Mouse (Mus musculus) hindbrain, postnatal 0 days (tissue): ENCODE data around the gene Gsk3b. TPM values are rescaled to one million over a fixed set of nuclear protein-coding genes. Genes with fewer than 3 reads are reported as not detected.

Source experiments
- ATAC-seq: fragments of 200-750 bp; cut with Nextera tagmentation; 2 replicates; pipeline ENCODE4 v1.8.0; 2017; ENCODE audit warnings: mild to moderate bottlenecking, moderate TSS enrichment, moderate library complexity
- DNase-seq: peaks from one replicate; pipeline ENCODE4 v3.0.0-alpha.2; 2015; ENCODE audit warnings: low spot score
- H3K27ac ChIP-seq: fragments of 300-500 bp; sonication (generic); 2 replicates; pipeline ENCODE4 v1.5.1; 2014; ENCODE audit warnings: mild to moderate bottlenecking
- H3K27me3 ChIP-seq: fragments of 300-500 bp; sonication (generic); 2 replicates; pipeline ENCODE4 v1.6.1; 2014; ENCODE audit warnings: low read length, mixed read lengths; ENCODE audit not compliant: insufficient read depth
- H3K36me3 ChIP-seq: fragments of 300-500 bp; sonication (generic); 2 replicates; pipeline ENCODE4 v1.6.1; 2014; ENCODE audit warnings: low read length, mixed read lengths; ENCODE audit not compliant: insufficient read depth
- H3K4me1 ChIP-seq: fragments of 300-500 bp; sonication (generic); 2 replicates; pipeline ENCODE4 v1.6.1; 2014; ENCODE audit warnings: antibody characterized with exemption, low read length, mixed read lengths; ENCODE audit not compliant: insufficient read depth
- H3K4me2 ChIP-seq: fragments of 300-500 bp; sonication (generic); 2 replicates; pipeline ENCODE4 v1.6.1; 2014; ENCODE audit warnings: low read depth, mild to moderate bottlenecking, low read length, moderate library complexity, mixed read lengths
- H3K4me3 ChIP-seq: fragments of 300-500 bp; sonication (generic); 2 replicates; pipeline ENCODE4 v1.5.1; 2014; ENCODE audit warnings: low read length
- H3K9ac ChIP-seq: fragments of 300-500 bp; sonication (generic); replicated peaks from 2 replicates; pipeline ENCODE4 v1.6.1; 2014; ENCODE audit warnings: mild to moderate bottlenecking, low read length, moderate library complexity, mixed read lengths
- H3K9me3 ChIP-seq: fragments of 300-500 bp; sonication (generic); 2 replicates; pipeline ENCODE4 v1.6.1; 2016; ENCODE audit warnings: low read length, mixed read lengths
- CTCF ChIP-seq: IDR thresholded peaks from 2 replicates; pipeline ENCODE4 v1.5.1; 2016; ENCODE audit warnings: antibody characterized with exemption, control low read depth, low read depth
- WGBS: fragments of 180-500 bp; shearing (Covaris S2); extraction: QIAGEN DNeasy Blood & Tissue Kit; methylation state at CpG from one replicate; pipeline ENCODE4 v1.1.7; 2014; 5-methylcytosine and 5-hydroxymethylcytosine counted together
- polyA plus RNA-seq: library from polyadenylated mRNA; unstranded; fragments of >200 nt; fragmentation: Nextera tagmentation; extraction: Ambion mirVana; gene quantifications from 2 replicates; pipeline ENCODE4 v1.2.1, GENCODE M21; 2015
- total RNA-seq: library from RNA; depleted of rRNA; stranded (reverse); fragments of >200 nt; gene quantifications from 2 replicates; pipeline ENCODE4 v1.2.3, GENCODE M21; 2014

Gsk3b gene
- total and polyA plus RNA-seq, 2 experiments from 2014 or later = 112 to 149 TPM

GRCm38 (mm10) chr16:38132210-38132609 lies 43.4 kb downstream of the Gsk3b start:
- ATAC-seq (no peak), DNase-seq (no peak)
- WGBS = 51% methylated on average over 7 of the region's 7 CpGs
- H3K36me3 ChIP-seq = no peaks in the 10 kb centered on the region
- TF ChIP-seq CTCF = no peak
- no peak overlapping the region for H3K4me3 ChIP-seq
- no peak overlapping the region for H3K9ac ChIP-seq
- no peaks in the 10 kb centered on the region for H3K9me3 ChIP-seq
- no peak overlapping the region for H3K27ac ChIP-seq
- H3K27me3 ChIP-seq = no peaks in the 10 kb centered on the region
- no peak overlapping the region for H3K4me2 ChIP-seq
- peaks cover 6% of the 10 kb centered on the region for H3K4me1 ChIP-seq

GRCm38 (mm10) chr16:38137296-38137695 lies 48.5 kb downstream of the Gsk3b start:
- TF ChIP-seq CTCF = peak; percentile 68
- no peaks in the 10 kb centered on the region for H3K27me3 ChIP-seq
- no peak overlapping the region for H3K9ac ChIP-seq
- DNase-seq = peak; percentile 57
- H3K9me3 ChIP-seq = no peaks in the 10 kb centered on the region
- no peak overlapping the region for H3K27ac ChIP-seq
- H3K4me3 ChIP-seq = no peak overlapping the region
- 33% methylated on average over 5 of the region's 5 CpGs for WGBS
- H3K36me3 ChIP-seq = no peaks in the 10 kb centered on the region
- no peak overlapping the region for H3K4me2 ChIP-seq
- H3K4me1 ChIP-seq = no peaks in the 10 kb centered on the region; the same call in 1 of the 2 replicates
- no peak for ATAC-seq

GRCm38 (mm10) chr16:38144898-38145297 lies 56.1 kb downstream of the Gsk3b start:
- Histone ChIP-seq H3K4me2 (no peak overlapping the region), H3K4me1 (no peaks in the 10 kb centered on the region), H3K9ac (no peak overlapping the region), H3K27ac (no peak overlapping the region), H3K9me3 (no peaks in the 10 kb centered on the region), H3K36me3 (no peaks in the 10 kb centered on the region), H3K4me3 (no peak overlapping the region), H3K27me3 (no peaks in the 10 kb centered on the region)
- ATAC-seq = no peak
- 92% methylated on average over 4 of the region's 4 CpGs for WGBS
- DNase-seq = no peak
- no peak for TF ChIP-seq CTCF

GRCm38 (mm10) chr16:38150555-38150954 lies 61.8 kb downstream of the Gsk3b start:
- no peak for ATAC-seq
- no peak for DNase-seq
- H3K9me3 ChIP-seq = no peaks in the 10 kb centered on the region
- H3K9ac ChIP-seq = no peak overlapping the region
- TF ChIP-seq CTCF = no peak
- no peaks in the 10 kb centered on the region for H3K4me1 ChIP-seq
- no peak overlapping the region for H3K4me2 ChIP-seq
- no peak overlapping the region for H3K27ac ChIP-seq
- H3K4me3 ChIP-seq = no peak overlapping the region
- H3K27me3 ChIP-seq = no peaks in the 10 kb centered on the region
- H3K36me3 ChIP-seq = no peaks in the 10 kb centered on the region

- DNase-seq (no peak), ATAC-seq (0 out of 2 replicates have a peak, but pooled peaks have one; percentile 21)
- TF ChIP-seq CTCF = no peak
These were observed 69.2 kb downstream of the Gsk3b start for GRCm38 (mm10) chr16:38157854-38158622.

GRCm38 (mm10) chr16:38162019-38162418 lies 73.2 kb downstream of the Gsk3b start:
- WGBS = 84% methylated on average over 3 of the region's 3 CpGs
- DNase-seq = no peak
- no peak overlapping the region for H3K4me2 ChIP-seq

More at GRCm38 (mm10) chr16:38157854-38158622, 69.2 kb downstream of the Gsk3b start:
- Histone ChIP-seq H3K27ac (no peak overlapping the region), H3K4me3 (no peak overlapping the region), H3K36me3 (no peaks in the 10 kb centered on the region), H3K4me1 (0 out of 2 replicates have a peak, but pooled peaks cover 3% of the 10 kb centered on the region), H3K9ac (no peak overlapping the region), H3K9me3 (no peaks in the 10 kb centered on the region), H3K27me3 (no peaks in the 10 kb centered on the region), H3K4me2 (no peak overlapping the region)
- WGBS = 91% methylated on average over 7 of the region's 7 CpGs

GRCm38 (mm10) chr16:38164811-38165591 lies 76.2 kb downstream of the Gsk3b start:
- no peaks in the 10 kb centered on the region for H3K27me3 ChIP-seq
- DNase-seq (no peak), ATAC-seq (no peak)
- no peaks in the 10 kb centered on the region for H3K4me1 ChIP-seq
- no peaks in the 10 kb centered on the region for H3K9me3 ChIP-seq
- H3K36me3 ChIP-seq = no peaks in the 10 kb centered on the region
- no peak overlapping the region for H3K27ac ChIP-seq
- WGBS = 90% methylated on average over 7 of the region's 7 CpGs
- no peak overlapping the region for H3K4me3 ChIP-seq
- H3K9ac ChIP-seq = no peak overlapping the region
- TF ChIP-seq CTCF = no peak
- H3K4me2 ChIP-seq = no peak overlapping the region

More at GRCm38 (mm10) chr16:38162019-38162418, 73.2 kb downstream of the Gsk3b start:
- TF ChIP-seq CTCF = no peak
- Histone ChIP-seq H3K9ac (no peak overlapping the region), H3K27ac (no peak overlapping the region), H3K27me3 (no peaks in the 10 kb centered on the region), H3K4me3 (no peak overlapping the region), H3K36me3 (no peaks in the 10 kb centered on the region), H3K9me3 (no peaks in the 10 kb centered on the region), H3K4me1 (0 out of 2 replicates have a peak, but pooled peaks cover 3% of the 10 kb centered on the region)
- ATAC-seq = no peak
